Mouse (Mus musculus): ENCODE data around the gene Gm17374. TPM values are rescaled to one million over a fixed set of nuclear protein-coding genes. Genes with fewer than 3 reads are reported as not detected.
A peak's percentile ranks its signal among the peaks of the same experiment; 100 is the strongest.

Gm17374 gene
- total and polyA plus RNA-seq, 2 experiments from 2014 or later, result not detected

DNA sequence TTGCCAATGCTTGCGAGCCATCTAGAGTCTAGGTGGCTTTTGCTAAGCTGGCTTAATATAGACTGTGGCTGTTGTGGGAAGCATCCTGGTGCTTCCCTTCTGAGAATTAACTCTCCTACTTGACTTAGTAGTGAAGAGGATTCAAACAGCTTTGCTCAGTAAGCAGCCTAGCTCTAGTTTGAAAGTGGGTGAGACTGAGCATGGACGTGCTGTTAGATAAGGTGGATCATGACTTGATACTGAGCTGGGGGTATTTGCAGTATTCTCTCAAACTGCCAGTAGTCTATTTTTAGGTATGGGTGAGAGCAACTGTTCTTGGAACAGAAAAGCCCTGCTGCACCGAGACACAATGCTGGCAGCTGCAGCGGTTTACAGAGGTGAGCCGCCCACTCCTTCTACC lies 50.7 kb downstream of the Gm17374 start:
- ATAC-seq (no peak), DNase-seq (peak; percentile 3)
- H3K36me3 ChIP-seq (ENCODE audit: insufficient read depth), result peaks cover 32% of the 10 kb centered on the region
- no peak overlapping the region for H3K4me2 ChIP-seq (ENCODE audit: low read depth)
- no peaks in the 10 kb centered on the region for H3K9me3 ChIP-seq (ENCODE audit: low read length)
- 85% methylated on average over 5 of the region's 5 CpGs for WGBS
- no peak overlapping the region for H3K9ac ChIP-seq
- H3K27ac ChIP-seq (ENCODE audit: low read depth, low read length), result no peak overlapping the region
- no peak overlapping the region for H3K4me3 ChIP-seq (ENCODE audit: low read depth, low read length)
- no peaks in the 10 kb centered on the region for H3K4me1 ChIP-seq (ENCODE audit: insufficient read depth)
- no peaks in the 10 kb centered on the region for H3K27me3 ChIP-seq (ENCODE audit: insufficient read depth, low read length)
- no peak for TF ChIP-seq CTCF (IDR thresholded peaks at IDR 0.05; ENCODE audit: low read depth)

Other genes starting within 250 kb of the Gm17374 start
- gene Tasp1, start 85.2 kb upstream of the Gm17374 start, total RNA-seq (2014; rRNA removed), result 25.0 and 26.4 TPM in 2 replicates
- 19.1 and 23.6 TPM in 2 replicates for gene Tasp1, start 85.2 kb upstream of the Gm17374 start, polyA plus RNA-seq (2015; fragmentation: Nextera tagmentation; extraction: Ambion mirVana)
- 12.6 and 20.0 TPM in 2 replicates for gene Esf1, start 18.5 kb downstream of the Gm17374 start, total RNA-seq (2014; rRNA removed)
- gene Esf1, start 18.5 kb downstream of the Gm17374 start, polyA plus RNA-seq (2015; fragmentation: Nextera tagmentation; extraction: Ambion mirVana), result 8.8 and 14.9 TPM in 2 replicates
- 53.6 and 63.1 TPM in 2 replicates for gene Ndufaf5, start 18.6 kb downstream of the Gm17374 start, total RNA-seq (2014; rRNA removed)
- 54.6 and 65.3 TPM in 2 replicates for gene Ndufaf5, start 18.6 kb downstream of the Gm17374 start, polyA plus RNA-seq (2015; fragmentation: Nextera tagmentation; extraction: Ambion mirVana)
- gene Sel1l2, start 237.7 kb downstream of the Gm17374 start, total RNA-seq (2014; rRNA removed), result not detected in 2 replicates
- gene Sel1l2, start 237.7 kb downstream of the Gm17374 start, polyA plus RNA-seq (2015; fragmentation: Nextera tagmentation; extraction: Ambion mirVana), result not detected in 2 replicates
- gene Macrod2, start 243.3 kb downstream of the Gm17374 start, total RNA-seq (2014; rRNA removed), result 49.7 and 71.9 TPM in 2 replicates
- gene Macrod2, start 243.3 kb downstream of the Gm17374 start, polyA plus RNA-seq (2015; fragmentation: Nextera tagmentation; extraction: Ambion mirVana), result 80.7 and 99.9 TPM in 2 replicates